Mouse (Mus musculus): ENCODE data around the gene Shmt1. TPM values are rescaled to one million over a fixed set of nuclear protein-coding genes. Genes with fewer than 3 reads are reported as not detected.

Shmt1 gene
- polyA plus RNA-seq, 2 experiments: 30.4 to 35.9 TPM

GRCm38 (mm10) chr11:60774158-60774689, 37.3 kb downstream of the Shmt1 start:
- Histone ChIP-seq H3K36me3 (ENCODE audit: control insufficient read depth, insufficient read depth, low read length) (peaks cover 4% of the 10 kb centered on the region; the same call in 1 of the 2 replicates), H3K4me2 (replicated peaks; ENCODE audit: low read depth, low read length, severe bottlenecking) (no peak overlapping the region), H3K27ac (replicated peaks; ENCODE audit: low read depth, low read length) (no peak overlapping the region), H3K9ac (ENCODE audit: low read depth, low read length, severe bottlenecking) (no peak overlapping the region), H3K27me3 (ENCODE audit: control insufficient read depth, insufficient read depth, low read length) (no peaks in the 10 kb centered on the region), H3K4me1 (ENCODE audit: control insufficient read depth, insufficient read depth, low read length) (peaks cover 26% of the 10 kb centered on the region), H3K9me3 (ENCODE audit: control insufficient read depth, low read length) (no peaks in the 10 kb centered on the region), H3K4me3 (replicated peaks; ENCODE audit: low read length) (no peak overlapping the region)
- ATAC-seq (ENCODE audit: low FRiP score, low read depth): no peak
- no peak for DNase-seq (ENCODE audit: low spot score)
- TF ChIP-seq POLR2A (IDR thresholded peaks at IDR 0.05; ENCODE audit: borderline replicate concordance, extremely low read depth, insufficient read depth, insufficient read length): no peak
- WGBS: 88% methylated on average over 3 of the region's 3 CpGs

DNA sequence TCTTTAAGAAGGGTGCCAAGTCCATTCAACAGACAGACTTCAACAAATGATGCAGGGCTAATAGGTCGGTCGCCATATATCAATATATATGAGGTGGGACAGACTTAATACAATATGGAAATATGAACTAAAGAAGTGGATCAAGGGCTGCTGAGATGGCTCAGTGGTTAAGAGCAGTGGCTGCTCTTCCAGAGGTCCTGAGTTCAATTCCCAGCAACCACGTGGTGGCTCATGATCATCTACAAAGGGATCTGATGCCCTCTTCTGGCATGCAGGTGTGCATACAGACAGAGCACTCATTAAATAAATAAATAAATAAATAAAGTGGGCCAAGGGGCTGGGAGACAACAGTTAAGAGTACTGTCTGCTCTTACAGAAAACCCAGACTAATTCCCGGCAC, 39.4 kb downstream of the Shmt1 start:
- Histone ChIP-seq H3K27me3 (ENCODE audit: control insufficient read depth, insufficient read depth, low read length) (no peaks in the 10 kb centered on the region), H3K9ac (ENCODE audit: low read depth, low read length, severe bottlenecking) (no peak overlapping the region), H3K9me3 (ENCODE audit: control insufficient read depth, low read length) (no peaks in the 10 kb centered on the region), H3K4me3 (replicated peaks; ENCODE audit: low read length) (no peak overlapping the region), H3K4me2 (replicated peaks; ENCODE audit: low read depth, low read length, severe bottlenecking) (no peak overlapping the region), H3K27ac (replicated peaks; ENCODE audit: low read depth, low read length) (no peak overlapping the region), H3K4me1 (ENCODE audit: control insufficient read depth, insufficient read depth, low read length) (peaks cover 14% of the 10 kb centered on the region), H3K36me3 (ENCODE audit: control insufficient read depth, insufficient read depth, low read length) (no peaks in the 10 kb centered on the region)
- DNase-seq (ENCODE audit: low spot score) (no peak), ATAC-seq (ENCODE audit: low FRiP score, low read depth) (no peak)
- TF ChIP-seq POLR2A (IDR thresholded peaks at IDR 0.05; ENCODE audit: borderline replicate concordance, extremely low read depth, insufficient read depth, insufficient read length): no peak
- WGBS: 76% methylated on average over 4 of the region's 4 CpGs

DNA sequence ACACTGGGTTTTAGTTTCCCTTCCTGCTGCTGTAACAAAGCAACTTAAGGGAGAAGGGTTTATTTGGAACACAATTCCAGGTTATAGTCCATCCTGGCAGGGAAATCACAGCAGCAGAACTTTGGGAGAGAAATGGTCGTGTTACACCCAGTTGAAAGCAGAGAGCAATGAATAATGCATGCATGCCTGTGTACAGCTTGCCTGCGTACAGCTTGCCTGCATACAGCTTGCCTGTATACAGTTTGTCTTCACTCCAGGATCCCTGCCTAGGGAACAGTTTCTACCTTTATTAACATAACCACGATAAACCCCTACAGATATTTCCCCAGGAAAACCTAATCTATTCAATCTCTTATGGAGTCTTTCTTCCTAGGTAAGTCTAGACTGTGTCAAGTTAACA, 40.7 kb downstream of the Shmt1 start:
- H3K27ac ChIP-seq (replicated peaks; ENCODE audit: low read depth, low read length): no peak overlapping the region
- no peaks in the 10 kb centered on the region for H3K36me3 ChIP-seq (ENCODE audit: control insufficient read depth, insufficient read depth, low read length)

GRCm38 (mm10) chr11:60769322-60769721, 42.2 kb downstream of the Shmt1 start:
- no peak overlapping the region for H3K9ac ChIP-seq (ENCODE audit: low read depth, low read length, severe bottlenecking)
- ATAC-seq (ENCODE audit: low FRiP score, low read depth): no peak
- H3K4me1 ChIP-seq (ENCODE audit: control insufficient read depth, insufficient read depth, low read length): no peaks in the 10 kb centered on the region
- 79% methylated on average over 2 of the region's 2 CpGs for WGBS
- H3K4me2 ChIP-seq (replicated peaks; ENCODE audit: low read depth, low read length, severe bottlenecking): no peak overlapping the region
- H3K9me3 ChIP-seq (ENCODE audit: control insufficient read depth, low read length): no peaks in the 10 kb centered on the region
- no peak overlapping the region for H3K4me3 ChIP-seq (replicated peaks; ENCODE audit: low read length)
- DNase-seq (ENCODE audit: low spot score): no peak
- H3K36me3 ChIP-seq (ENCODE audit: control insufficient read depth, insufficient read depth, low read length): no peaks in the 10 kb centered on the region
- no peak overlapping the region for H3K27ac ChIP-seq (replicated peaks; ENCODE audit: low read depth, low read length)
- no peak for TF ChIP-seq POLR2A (IDR thresholded peaks at IDR 0.05; ENCODE audit: borderline replicate concordance, extremely low read depth, insufficient read depth, insufficient read length)
- H3K27me3 ChIP-seq (ENCODE audit: control insufficient read depth, insufficient read depth, low read length): no peaks in the 10 kb centered on the region

More for the DNA sequence above, 40.7 kb downstream of the Shmt1 start:
- no peak for TF ChIP-seq POLR2A (IDR thresholded peaks at IDR 0.05; ENCODE audit: borderline replicate concordance, extremely low read depth, insufficient read depth, insufficient read length)
- 86% methylated on average over 3 of the region's 3 CpGs for WGBS
- Histone ChIP-seq H3K4me1 (ENCODE audit: control insufficient read depth, insufficient read depth, low read length) (peaks cover 10% of the 10 kb centered on the region), H3K9ac (ENCODE audit: low read depth, low read length, severe bottlenecking) (no peak overlapping the region), H3K9me3 (ENCODE audit: control insufficient read depth, low read length) (no peaks in the 10 kb centered on the region), H3K27me3 (ENCODE audit: control insufficient read depth, insufficient read depth, low read length) (no peaks in the 10 kb centered on the region), H3K4me3 (replicated peaks; ENCODE audit: low read length) (no peak overlapping the region), H3K4me2 (replicated peaks; ENCODE audit: low read depth, low read length, severe bottlenecking) (no peak overlapping the region)
- DNase-seq (ENCODE audit: low spot score): no peak
- ATAC-seq (ENCODE audit: low FRiP score, low read depth): no peak

- 89% methylated on average over 4 of the region's 4 CpGs for WGBS
- no peak for TF ChIP-seq POLR2A (IDR thresholded peaks at IDR 0.05; ENCODE audit: borderline replicate concordance, extremely low read depth, insufficient read depth, insufficient read length)
- ATAC-seq (ENCODE audit: low FRiP score, low read depth): no peak
These were observed 44.5 kb downstream of the Shmt1 start for GRCm38 (mm10) chr11:60766969-60767368.

More at GRCm38 (mm10) chr11:60766969-60767368, 44.5 kb downstream of the Shmt1 start:
- no peak for DNase-seq (ENCODE audit: low spot score)
- Histone ChIP-seq H3K27me3 (ENCODE audit: control insufficient read depth, insufficient read depth, low read length) (no peaks in the 10 kb centered on the region), H3K36me3 (ENCODE audit: control insufficient read depth, insufficient read depth, low read length) (0 out of 2 replicates have a peak, but pooled peaks cover 9% of the 10 kb centered on the region), H3K9me3 (ENCODE audit: control insufficient read depth, low read length) (no peaks in the 10 kb centered on the region), H3K4me3 (replicated peaks; ENCODE audit: low read length) (no peak overlapping the region), H3K4me1 (ENCODE audit: control insufficient read depth, insufficient read depth, low read length) (no peaks in the 10 kb centered on the region), H3K27ac (replicated peaks; ENCODE audit: low read depth, low read length) (no peak overlapping the region), H3K9ac (ENCODE audit: low read depth, low read length, severe bottlenecking) (no peak overlapping the region), H3K4me2 (replicated peaks; ENCODE audit: low read depth, low read length, severe bottlenecking) (no peak overlapping the region)

Data from limb, embryonic 14.5 days (tissue).